Mouse (Mus musculus): Measurements from ENCODE around the gene Abcc9. TPM values are rescaled to one million over a fixed set of nuclear protein-coding genes. Genes with fewer than 3 reads are reported as not detected.

Gene Abcc9
- total and polyA plus RNA-seq, 2 experiments from 2014 or later: 1.8 to 9.6 TPM

GRCm38 (mm10) chr6:142540561-142541160 is 161.5 kb downstream of the Abcc9 start:
- no peak for TF ChIP-seq CTCF (IDR thresholded peaks at IDR 0.05; ENCODE audit: low read depth)
- no peaks in the 10 kb centered on the region for H3K4me1 ChIP-seq (ENCODE audit: insufficient read depth)
- ATAC-seq: no peak
- no peak overlapping the region for H3K27ac ChIP-seq (ENCODE audit: low read depth, low read length)
- H3K4me3 ChIP-seq (ENCODE audit: low read depth, low read length): no peak overlapping the region
- H3K4me2 ChIP-seq (ENCODE audit: low read depth): no peak overlapping the region
- H3K36me3 ChIP-seq (ENCODE audit: insufficient read depth): no peaks in the 10 kb centered on the region
- WGBS: 89% methylated on average over 10 of the region's 10 CpGs
- no peak overlapping the region for H3K9ac ChIP-seq
- no peak for DNase-seq
- H3K27me3 ChIP-seq (ENCODE audit: insufficient read depth, low read length): no peaks in the 10 kb centered on the region
- no peaks in the 10 kb centered on the region for H3K9me3 ChIP-seq (ENCODE audit: low read length)

GRCm38 (mm10) chr6:142540131-142540530 is 162.0 kb downstream of the Abcc9 start:
- Histone ChIP-seq H3K27me3 (ENCODE audit: insufficient read depth, low read length) (no peaks in the 10 kb centered on the region), H3K9me3 (ENCODE audit: low read length) (no peaks in the 10 kb centered on the region), H3K9ac (no peak overlapping the region), H3K4me1 (ENCODE audit: insufficient read depth) (no peaks in the 10 kb centered on the region), H3K27ac (ENCODE audit: low read depth, low read length) (no peak overlapping the region), H3K4me3 (ENCODE audit: low read depth, low read length) (no peak overlapping the region), H3K36me3 (ENCODE audit: insufficient read depth) (no peaks in the 10 kb centered on the region), H3K4me2 (ENCODE audit: low read depth) (no peak overlapping the region)
- ATAC-seq (no peak), DNase-seq (no peak)
- WGBS: 92% methylated on average over 5 of the region's 5 CpGs
- no peak for TF ChIP-seq CTCF (IDR thresholded peaks at IDR 0.05; ENCODE audit: low read depth)

GRCm38 (mm10) chr6:142538503-142538902 is 163.6 kb downstream of the Abcc9 start:
- H3K9me3 ChIP-seq (ENCODE audit: low read length): no peaks in the 10 kb centered on the region
- H3K4me1 ChIP-seq (ENCODE audit: insufficient read depth): no peaks in the 10 kb centered on the region
- no peak overlapping the region for H3K27ac ChIP-seq (ENCODE audit: low read depth, low read length)
- DNase-seq: no peak
- no peak for TF ChIP-seq CTCF (IDR thresholded peaks at IDR 0.05; ENCODE audit: low read depth)
- H3K4me2 ChIP-seq (ENCODE audit: low read depth): no peak overlapping the region
- no peak overlapping the region for H3K9ac ChIP-seq
- 78% methylated on average over 17 of the region's 17 CpGs for WGBS
- H3K4me3 ChIP-seq (ENCODE audit: low read depth, low read length): no peak overlapping the region
- ATAC-seq: no peak
- no peaks in the 10 kb centered on the region for H3K27me3 ChIP-seq (ENCODE audit: insufficient read depth, low read length)
- H3K36me3 ChIP-seq (ENCODE audit: insufficient read depth): no peaks in the 10 kb centered on the region

Other genes starting within 250 kb of the Abcc9 start
- gene Gys2, start 229.2 kb downstream of the Abcc9 start, total RNA-seq (2014; rRNA removed): not detected in 2 replicates
- gene Gys2, start 229.2 kb downstream of the Abcc9 start, polyA plus RNA-seq (2015; fragmentation: Nextera tagmentation; extraction: Ambion mirVana): 0.23 TPM in 1 of 2 replicates, not detected in the other
- 158 and 164 TPM in 2 replicates for gene Ldhb, start 194.4 kb downstream of the Abcc9 start, total RNA-seq (2014; rRNA removed)
- 426 and 454 TPM in 2 replicates for gene Ldhb, start 194.4 kb downstream of the Abcc9 start, polyA plus RNA-seq (2015; fragmentation: Nextera tagmentation; extraction: Ambion mirVana)
- gene Kcnj8, start 130.7 kb downstream of the Abcc9 start, total RNA-seq (2014; rRNA removed): 8.8 and 10.0 TPM in 2 replicates
- 8.2 and 8.9 TPM in 2 replicates for gene Kcnj8, start 130.7 kb downstream of the Abcc9 start, polyA plus RNA-seq (2015; fragmentation: Nextera tagmentation; extraction: Ambion mirVana)
- 132 and 134 TPM in 2 replicates for gene Cmas, start 54.4 kb upstream of the Abcc9 start, total RNA-seq (2014; rRNA removed)
- gene Cmas, start 54.4 kb upstream of the Abcc9 start, polyA plus RNA-seq (2015; fragmentation: Nextera tagmentation; extraction: Ambion mirVana): 147 and 178 TPM in 2 replicates
- gene Sult6b2, start 102.2 kb upstream of the Abcc9 start, total RNA-seq (2014; rRNA removed): 0.05 and 0.15 TPM in 2 replicates
- gene Sult6b2, start 102.2 kb upstream of the Abcc9 start, polyA plus RNA-seq (2015; fragmentation: Nextera tagmentation; extraction: Ambion mirVana): 0.12 and 0.24 TPM in 2 replicates